Mouse (Mus musculus) heart, adult 2 months (tissue): Measurements from ENCODE around the gene Snx22. TPM values are rescaled to one million over a fixed set of nuclear protein-coding genes. Genes with fewer than 3 reads are reported as not detected.

ENCODE experiments used
- DNase-seq, 2 experiments: peaks; one replicate each; pipeline ENCODE4 v3.0.0; 2021
- H3K27ac ChIP-seq: fragments of 200-600 bp; 2 replicates; pipeline ENCODE4 v1.8.1; 2022
- H3K27me3 ChIP-seq: fragments of 200-500 bp; 2 replicates; pipeline ENCODE4 v1.6.1; 2012; ENCODE audit warnings: mild to moderate bottlenecking, low read length, inconsistent platforms, mixed read lengths; ENCODE audit not compliant: control insufficient read depth, insufficient read depth
- H3K36me3 ChIP-seq: fragments of 200-500 bp; 2 replicates; pipeline ENCODE4 v1.6.1; 2012; ENCODE audit warnings: low read length, inconsistent platforms; ENCODE audit not compliant: control insufficient read depth, insufficient read depth
- H3K4me1 ChIP-seq: fragments of 200-500 bp; 2 replicates; pipeline ENCODE4 v1.6.1; 2011; ENCODE audit warnings: low read length; ENCODE audit not compliant: control insufficient read depth, insufficient read depth
- H3K4me3 ChIP-seq: fragments of 200-600 bp; 2 replicates; pipeline ENCODE4 v1.8.1; 2022
- H3K79me2 ChIP-seq: fragments of 200-500 bp; replicated peaks from 2 replicates; pipeline ENCODE4 v1.6.1; 2012; ENCODE audit warnings: mild to moderate bottlenecking, inconsistent platforms, low read length, moderate library complexity, mixed read lengths; ENCODE audit not compliant: control insufficient read depth, insufficient read depth
- H3K9ac ChIP-seq: fragments of 200-500 bp; 2 replicates; pipeline ENCODE4 v1.6.1; 2012; ENCODE audit warnings: low read depth, mild to moderate bottlenecking, control low read depth, inconsistent platforms, low read length, mixed read lengths
- CTCF ChIP-seq: fragments of 200-600 bp; IDR thresholded peaks from 2 replicates; pipeline ENCODE4 v1.8.1; 2022; ENCODE audit warnings: antibody characterized with exemption, mild to moderate bottlenecking, moderate library complexity
- EP300 ChIP-seq: fragments of 200-500 bp; IDR thresholded peaks from 2 replicates; pipeline ENCODE4 v1.6.1; 2011; ENCODE audit warnings: low read depth, low read length, control low read depth; ENCODE audit not compliant: insufficient read depth
- POLR2A ChIP-seq: fragments of 200-500 bp; IDR thresholded peaks from 2 replicates; pipeline ENCODE4 v1.6.1; 2011; ENCODE audit warnings: mild to moderate bottlenecking, low read depth, low read length, control low read depth; ENCODE audit not compliant: insufficient read depth
- WGBS: fragments of 180-500 bp; shearing (Covaris S2); methylation state at CpG from one replicate; pipeline ENCODE4 v1.1.7; 2018; 5-methylcytosine and 5-hydroxymethylcytosine counted together
- intact Hi-C: fragments of 180-260 bp; cut with DNase I; formaldehyde crosslinking; loops from one replicate; pipeline ENCODE4 v1.15.1; 2025
- polyA plus RNA-seq: library from polyadenylated mRNA; depleted of rRNA; stranded (reverse); fragments of >200 nt; gene quantifications from 2 replicates; pipeline ENCODE4 v1.2.3, GENCODE M21; 2012
- total RNA-seq, 2 experiments: library from RNA; stranded (reverse); gene quantifications; 2 replicates each; pipeline ENCODE4 v1.2.3; 2021

The Snx22 gene
- total and polyA plus RNA-seq, 3 experiments = 0.70 to 0.86 (median 0.70) TPM

- WGBS = 49% methylated on average over 5 of the region's 5 CpGs
- Histone ChIP-seq H3K27me3 (peaks cover 2% of the 10 kb centered on the region; the same call in 1 of the 2 replicates), H3K4me1 (peaks cover 6% of the 10 kb centered on the region), H3K36me3 (no peaks in the 10 kb centered on the region), H3K27ac (no peak overlapping the region), H3K79me2 (no peaks in the 10 kb centered on the region), H3K4me3 (no peak overlapping the region), H3K9ac (no peak overlapping the region)
- DNase-seq = peak; percentile 57 to 63
- intact Hi-C loops = no loop called here
- TF ChIP-seq CTCF (peak; percentile 70), EP300 (0 out of 2 replicates have a peak, but pooled peaks have one; percentile 19), POLR2A (no peak)
Observed at GRCm38 (mm10) chr9:66067542-66067941, 2.0 kb downstream of the Snx22 start.

- Histone ChIP-seq H3K4me3 (no peak overlapping the region), H3K4me1 (peaks cover 6% of the 10 kb centered on the region), H3K79me2 (no peaks in the 10 kb centered on the region), H3K27me3 (peaks cover 2% of the 10 kb centered on the region; the same call in 1 of the 2 replicates), H3K27ac (no peak overlapping the region), H3K9ac (no peak overlapping the region), H3K36me3 (no peaks in the 10 kb centered on the region)
- intact Hi-C loops = no loop called here
- no peak for TF ChIP-seq CTCF
- WGBS = 87% methylated on average over 3 of the region's 3 CpGs
- no peak for DNase-seq
Observed at GRCm38 (mm10) chr9:66066791-66067190, 2.7 kb downstream of the Snx22 start.

- no peak for DNase-seq
- Histone ChIP-seq H3K27me3 (peaks cover 2% of the 10 kb centered on the region; the same call in 1 of the 2 replicates), H3K79me2 (no peaks in the 10 kb centered on the region), H3K4me3 (no peak overlapping the region), H3K27ac (no peak overlapping the region), H3K4me1 (peaks cover 10% of the 10 kb centered on the region), H3K36me3 (no peaks in the 10 kb centered on the region), H3K9ac (no peak overlapping the region)
- TF ChIP-seq CTCF (no peak), EP300 (no peak)
- 96% methylated on average over 11 of the region's 11 CpGs for WGBS
- intact Hi-C loops = loop anchor here (5.0 kb wide), 1 partner anchor 157 kb away; the partner anchor contains the start of genes Csnk1g1 and Trip4
Observed at GRCm38 (mm10) chr9:66064316-66064715, 5.2 kb downstream of the Snx22 start.

- H3K27me3 ChIP-seq = no peaks in the 10 kb centered on the region
- H3K36me3 ChIP-seq = no peaks in the 10 kb centered on the region
- TF ChIP-seq POLR2A = no peak
- TF ChIP-seq CTCF = no peak
- no peak for TF ChIP-seq EP300
- 84% methylated on average over 3 of the region's 3 CpGs for WGBS
- H3K4me1 ChIP-seq = peaks cover 5% of the 10 kb centered on the region
- no peaks in the 10 kb centered on the region for H3K79me2 ChIP-seq
- DNase-seq = no peak
- H3K27ac ChIP-seq = no peak overlapping the region
- intact Hi-C loops = loop anchor here (5.0 kb wide), 1 partner anchor 156 kb away; the partner anchor contains the start of genes Csnk1g1 and Trip4
- no peak overlapping the region for H3K4me3 ChIP-seq
- H3K9ac ChIP-seq = no peak overlapping the region
Observed at GRCm38 (mm10) chr9:66063446-66063845, 6.1 kb downstream of the Snx22 start.

GRCm38 (mm10) chr9:66061656-66062055 is 7.9 kb downstream of the Snx22 start:
- Histone ChIP-seq H3K9ac (no peak overlapping the region), H3K4me1 (peaks cover 5% of the 10 kb centered on the region), H3K27me3 (no peaks in the 10 kb centered on the region), H3K36me3 (no peaks in the 10 kb centered on the region), H3K4me3 (no peak overlapping the region), H3K27ac (no peak overlapping the region), H3K79me2 (no peaks in the 10 kb centered on the region)
- DNase-seq = no peak
- 70% methylated on average over 3 of the region's 3 CpGs for WGBS
- intact Hi-C loops = loop anchor here (2.0 to 5.0 kb wide), 2 partner anchors 63 to 154 kb away; partner anchors contain the start of genes Csnk1g1 and Trip4
- TF ChIP-seq EP300 (no peak), CTCF (no peak), POLR2A (no peak)

GRCm38 (mm10) chr9:66060986-66061385 is 8.5 kb downstream of the Snx22 start:
- peak overlapping the region; percentile 22 for H3K9ac ChIP-seq
- TF ChIP-seq POLR2A (no peak), EP300 (no peak), CTCF (no peak)
- H3K36me3 ChIP-seq = no peaks in the 10 kb centered on the region
- no peaks in the 10 kb centered on the region for H3K79me2 ChIP-seq
- H3K27ac ChIP-seq = peak overlapping the region; percentile 86
- no peaks in the 10 kb centered on the region for H3K27me3 ChIP-seq
- peak overlapping the region; percentile 63 for H3K4me3 ChIP-seq
- DNase-seq = no peak
- H3K4me1 ChIP-seq = peaks cover 5% of the 10 kb centered on the region
- intact Hi-C loops = loop anchor here (2.0 to 5.0 kb wide), 2 partner anchors 64 to 154 kb away; partner anchors contain the start of genes Csnk1g1 and Trip4
- WGBS = 20% methylated on average over 4 of the region's 4 CpGs

DNA sequence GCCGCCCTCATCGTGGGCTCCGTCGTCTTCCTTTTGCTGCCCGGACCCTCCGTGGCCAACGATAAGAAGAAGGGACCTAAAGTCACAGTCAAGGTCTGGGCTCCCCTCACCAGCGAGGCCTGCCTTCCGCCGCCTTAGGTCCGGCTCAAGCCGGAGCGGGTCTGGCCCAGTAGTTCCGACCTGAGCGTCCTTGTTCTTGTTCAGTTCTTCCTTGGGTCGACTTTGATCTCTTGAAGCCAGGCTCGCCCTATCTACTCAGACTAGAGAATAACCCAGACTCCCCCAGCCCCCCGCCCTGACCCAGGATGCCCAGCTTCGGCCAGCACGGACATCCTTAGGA is 9.2 kb downstream of the Snx22 start:
- Histone ChIP-seq H3K27ac (peak overlapping the region; percentile 86), H3K27me3 (no peaks in the 10 kb centered on the region), H3K36me3 (no peaks in the 10 kb centered on the region), H3K9ac (peak overlapping the region; percentile 87), H3K4me1 (peaks cover 5% of the 10 kb centered on the region), H3K4me3 (peak overlapping the region; percentile 63), H3K79me2 (no peaks in the 10 kb centered on the region)
- DNase-seq = no peak
- intact Hi-C loops = loop anchor here (2.0 to 5.0 kb wide), 2 partner anchors 65 to 153 kb away; partner anchors contain the start of genes Csnk1g1 and Trip4
- TF ChIP-seq POLR2A = no peak
- no peak for TF ChIP-seq EP300
- WGBS = 0% methylated on average over 20 of the region's 20 CpGs
